Mouse (Mus musculus) forebrain, embryonic 16.5 days (tissue): ENCODE measurements at regions not wholly inside any gene's neighbourhood (a gene's known extent, or its start where the extent isn't known, plus 50 kb on each side); places are given as distances from the start of the nearest gene placed in this dataset.
A peak's percentile ranks its signal among the peaks of the same experiment; 100 is the strongest.

Experiments used
- ATAC-seq: fragments of 200-750 bp; cut with Nextera tagmentation; 2 replicates; pipeline ENCODE4 v1.8.0; 2017; ENCODE audit warnings: mild to moderate bottlenecking, moderate library complexity
- H3K27ac ChIP-seq: fragments of 300-500 bp; sonication (generic); 2 replicates; pipeline ENCODE4 v1.5.1; 2014; ENCODE audit warnings: low read length, control low read depth
- H3K27me3 ChIP-seq: fragments of 300-500 bp; sonication (generic); replicated peaks from 2 replicates; pipeline ENCODE4 v1.6.1; 2014; ENCODE audit warnings: low read length; ENCODE audit not compliant: control insufficient read depth, insufficient read depth
- H3K36me3 ChIP-seq: fragments of 300-500 bp; sonication (generic); 2 replicates; pipeline ENCODE4 v1.6.1; 2014; ENCODE audit not compliant: control insufficient read depth, insufficient read depth
- H3K4me1 ChIP-seq: fragments of 300-500 bp; sonication (generic); replicated peaks from 2 replicates; pipeline ENCODE4 v1.6.1; 2014; ENCODE audit warnings: low read length; ENCODE audit not compliant: control insufficient read depth, insufficient read depth
- H3K4me2 ChIP-seq: fragments of 300-500 bp; sonication (generic); 2 replicates; pipeline ENCODE4 v1.6.1; 2014; ENCODE audit warnings: mild to moderate bottlenecking, low read length, control low read depth
- H3K4me3 ChIP-seq: fragments of 300-500 bp; sonication (generic); replicated peaks from 2 replicates; pipeline ENCODE4 v1.5.1; 2014; ENCODE audit warnings: mild to moderate bottlenecking, low read length, control low read depth
- H3K9ac ChIP-seq: fragments of 300-500 bp; sonication (generic); replicated peaks from 2 replicates; pipeline ENCODE4 v1.6.1; 2014; ENCODE audit warnings: low read depth, low read length, control low read depth
- H3K9me3 ChIP-seq: fragments of 300-500 bp; sonication (generic); 2 replicates; pipeline ENCODE4 v1.6.1; 2016; ENCODE audit warnings: low read length; ENCODE audit not compliant: control insufficient read depth
- WGBS: fragments of 180-500 bp; shearing (Covaris S2); extraction: QIAGEN DNeasy Blood & Tissue Kit; methylation state at CpG from one replicate; pipeline ENCODE4 v1.1.7; 2014; 5-methylcytosine and 5-hydroxymethylcytosine counted together

DNA sequence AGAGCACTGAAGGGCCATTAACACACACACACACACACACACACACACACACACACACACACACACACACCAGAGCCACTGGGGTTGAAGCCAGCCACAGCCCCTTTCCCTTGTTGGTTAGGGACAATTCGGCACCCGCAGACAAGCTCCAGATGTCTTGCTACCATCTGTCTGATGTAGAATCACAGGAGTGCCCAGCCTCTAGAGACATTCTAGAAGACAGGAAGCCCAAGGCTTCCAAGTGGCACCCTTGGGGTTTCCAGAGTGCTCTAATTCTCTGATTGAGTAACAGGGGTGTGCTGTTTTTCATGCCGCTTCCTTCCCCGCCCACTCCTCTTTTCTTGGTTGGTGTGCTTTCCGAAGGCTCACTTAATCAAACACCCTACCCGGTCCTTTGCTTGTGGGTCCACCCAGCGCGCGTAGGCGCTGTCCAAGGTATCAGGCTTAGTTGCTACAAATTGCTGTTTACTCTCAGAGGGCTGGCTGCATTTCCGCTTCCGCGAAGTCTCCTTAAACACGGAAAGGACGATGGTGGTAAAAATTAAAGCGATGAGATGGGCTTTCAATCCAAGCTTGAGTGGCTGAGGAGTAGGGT, 59.5 kb upstream of the Zbtb18 start:
- 19% methylated on average over 16 of the region's 16 CpGs for WGBS
- H3K4me2 ChIP-seq: no peak overlapping the region
- H3K9ac ChIP-seq: no peak overlapping the region
- ATAC-seq: no peak
- no peak overlapping the region for H3K4me3 ChIP-seq
- peaks cover 2% of the 10 kb centered on the region; the same call in 1 of the 2 replicates for H3K4me1 ChIP-seq
- H3K9me3 ChIP-seq: no peaks in the 10 kb centered on the region
- no peaks in the 10 kb centered on the region for H3K36me3 ChIP-seq
- H3K27me3 ChIP-seq: no peaks in the 10 kb centered on the region
- no peak overlapping the region for H3K27ac ChIP-seq

DNA sequence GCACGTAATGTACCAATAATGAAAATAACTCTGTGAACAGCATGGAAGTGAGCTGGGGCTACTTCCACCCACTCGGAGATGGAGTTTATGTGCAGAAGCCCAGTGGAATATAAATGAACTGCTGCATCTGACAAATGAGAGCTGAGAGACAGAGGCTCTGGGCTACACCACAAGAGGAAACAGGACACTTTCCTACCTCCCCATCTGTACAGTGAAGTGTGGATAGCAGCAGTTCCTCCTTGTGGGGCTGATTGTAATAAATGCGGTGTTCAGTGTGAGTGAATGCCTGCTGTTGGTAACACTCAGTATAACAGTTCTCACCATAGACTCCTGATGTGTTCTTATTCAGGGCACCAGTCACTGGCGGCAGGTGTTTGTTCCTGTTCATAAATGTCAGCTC, 60.0 kb upstream of the Zbtb18 start:
- H3K9ac ChIP-seq: no peak overlapping the region
- no peak overlapping the region for H3K27ac ChIP-seq
- H3K36me3 ChIP-seq: no peaks in the 10 kb centered on the region
- 71% methylated on average over 4 of the region's 4 CpGs for WGBS
- no peaks in the 10 kb centered on the region for H3K27me3 ChIP-seq
- no peaks in the 10 kb centered on the region for H3K9me3 ChIP-seq
- H3K4me1 ChIP-seq: peaks cover 2% of the 10 kb centered on the region; the same call in 1 of the 2 replicates
- no peak overlapping the region for H3K4me3 ChIP-seq
- peak; percentile 50; the same call in 1 of the 2 replicates for ATAC-seq
- H3K4me2 ChIP-seq: no peak overlapping the region

DNA sequence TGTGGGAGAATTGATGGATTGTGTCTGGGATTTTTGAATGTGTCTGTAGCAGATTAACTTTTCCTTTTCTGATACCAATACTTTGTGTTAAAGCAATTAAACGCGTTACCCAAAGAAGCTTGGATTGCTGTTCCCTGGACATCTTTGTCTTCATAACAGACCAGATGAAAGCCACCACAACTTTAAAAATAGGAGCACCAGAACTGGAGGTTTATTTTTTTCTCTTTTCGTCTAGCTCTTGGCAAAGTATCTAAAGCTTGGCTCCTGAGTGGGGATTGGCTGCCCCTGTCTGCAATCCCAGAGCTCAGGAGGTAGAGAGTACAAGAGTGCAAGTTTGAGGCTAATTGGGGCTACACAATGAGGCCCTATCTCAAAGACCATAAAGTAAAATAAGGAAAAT, 64.0 kb upstream of the Zbtb18 start:
- H3K9me3 ChIP-seq: no peaks in the 10 kb centered on the region
- H3K36me3 ChIP-seq: no peaks in the 10 kb centered on the region
- H3K4me3 ChIP-seq: no peak overlapping the region
- H3K4me2 ChIP-seq: no peak overlapping the region
- H3K27me3 ChIP-seq: no peaks in the 10 kb centered on the region
- H3K4me1 ChIP-seq: peaks cover 17% of the 10 kb centered on the region
- WGBS: 34% methylated on average over 3 of the region's 3 CpGs
- no peak overlapping the region for H3K27ac ChIP-seq
- H3K9ac ChIP-seq: no peak overlapping the region
- no peak for ATAC-seq

DNA sequence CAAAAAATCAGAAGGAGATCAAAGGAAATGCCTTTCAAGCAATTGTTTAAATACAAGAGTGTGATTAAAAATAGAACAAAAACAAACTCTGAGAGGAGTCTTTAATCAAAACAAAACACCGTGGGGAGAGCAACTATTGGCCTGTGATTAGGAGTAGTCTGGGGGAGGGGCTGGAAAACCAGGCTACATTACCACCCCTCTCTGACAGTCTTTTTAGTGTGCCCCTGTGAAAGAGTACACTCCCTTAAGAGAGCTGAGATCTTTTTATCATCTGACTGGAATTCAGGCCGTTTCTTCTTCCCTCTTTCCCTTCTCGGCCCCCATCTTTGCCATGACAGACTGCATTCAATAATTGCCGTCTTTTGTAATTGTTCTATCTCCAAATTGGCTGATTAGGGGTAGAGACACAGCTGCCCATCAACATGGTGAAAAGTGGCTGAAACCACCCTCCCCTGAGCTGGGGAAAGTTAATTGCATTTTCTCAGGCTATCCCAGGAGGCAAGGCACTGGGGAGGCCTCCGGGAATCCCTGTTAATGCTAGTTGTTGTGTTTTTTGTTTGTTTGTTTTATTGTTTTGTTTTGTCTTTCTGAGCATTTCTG, 68.8 kb upstream of the Zbtb18 start:
- Histone ChIP-seq H3K36me3 (no peaks in the 10 kb centered on the region), H3K4me3 (no peak overlapping the region), H3K4me1 (peaks cover 20% of the 10 kb centered on the region), H3K4me2 (no peak overlapping the region), H3K27ac (no peak overlapping the region), H3K9me3 (no peaks in the 10 kb centered on the region), H3K9ac (no peak overlapping the region), H3K27me3 (no peaks in the 10 kb centered on the region)
- ATAC-seq: peak; percentile 84
- 1% methylated on average over 5 of the region's 5 CpGs for WGBS

DNA sequence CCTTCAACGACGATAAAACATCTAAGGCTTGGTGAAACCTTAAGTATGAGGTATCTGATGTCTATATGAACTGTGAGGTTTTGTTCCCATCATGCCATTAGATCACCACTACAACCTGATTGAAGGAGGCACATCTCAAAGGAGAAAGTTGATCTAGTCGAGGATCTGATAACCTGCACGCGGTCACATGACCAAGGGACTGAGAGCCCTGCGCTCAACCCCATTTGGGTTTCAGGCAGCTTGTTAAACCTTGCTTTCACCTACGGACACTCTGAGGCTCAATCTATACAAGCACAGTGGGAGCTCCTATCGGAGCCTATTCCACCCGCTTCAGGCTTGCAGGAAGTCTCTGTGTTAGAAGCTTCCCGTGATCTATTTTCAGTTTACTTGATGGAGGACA, 70.1 kb upstream of the Zbtb18 start:
- Histone ChIP-seq H3K27me3 (no peaks in the 10 kb centered on the region), H3K4me3 (no peak overlapping the region), H3K9me3 (no peaks in the 10 kb centered on the region), H3K9ac (no peak overlapping the region), H3K4me2 (no peak overlapping the region), H3K27ac (no peak overlapping the region), H3K36me3 (no peaks in the 10 kb centered on the region), H3K4me1 (peaks cover 18% of the 10 kb centered on the region)
- WGBS: 60% methylated on average over 10 of the region's 10 CpGs
- no peak for ATAC-seq

DNA sequence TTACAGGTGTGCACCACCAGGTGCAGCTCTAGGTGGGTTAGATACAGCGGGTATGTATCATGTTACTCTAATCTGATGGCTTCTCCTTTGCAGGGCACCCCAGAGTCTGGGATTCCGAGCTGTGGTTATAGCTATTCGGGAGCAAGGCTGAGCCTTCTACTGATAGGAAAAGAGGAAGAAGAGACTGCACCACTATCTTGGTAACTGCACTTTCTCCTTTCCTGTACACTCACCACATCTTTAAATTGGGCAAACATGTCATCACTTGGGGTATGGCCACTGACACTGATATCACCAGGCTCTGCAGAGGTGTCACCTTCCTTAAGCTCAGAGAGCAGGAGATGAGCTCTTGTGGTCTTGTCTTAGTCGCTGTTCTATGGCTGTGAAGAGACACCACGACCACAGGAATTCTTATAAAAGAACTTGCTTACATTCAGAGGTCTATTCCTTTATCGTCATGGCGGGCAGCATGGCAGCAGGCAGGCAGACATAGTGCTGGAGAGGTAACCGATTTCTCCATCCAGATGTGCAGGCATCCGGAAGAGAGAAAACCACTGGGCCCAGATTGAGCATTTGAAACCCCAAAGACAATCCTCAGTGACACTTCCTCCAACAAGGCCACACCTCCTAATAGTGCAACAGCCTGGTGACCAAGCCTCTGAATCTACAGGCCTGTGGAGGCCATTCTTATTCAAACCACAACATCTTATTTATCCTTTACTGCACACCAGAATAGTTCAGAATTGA, 74.1 kb upstream of the Zbtb18 start:
- Histone ChIP-seq H3K27ac (no peak overlapping the region), H3K9me3 (no peaks in the 10 kb centered on the region), H3K4me2 (no peak overlapping the region), H3K9ac (no peak overlapping the region), H3K36me3 (no peaks in the 10 kb centered on the region), H3K4me1 (peaks cover 11% of the 10 kb centered on the region), H3K27me3 (no peaks in the 10 kb centered on the region), H3K4me3 (no peak overlapping the region)
- ATAC-seq: no peak
- 93% methylated on average over 9 of the region's 9 CpGs for WGBS

DNA sequence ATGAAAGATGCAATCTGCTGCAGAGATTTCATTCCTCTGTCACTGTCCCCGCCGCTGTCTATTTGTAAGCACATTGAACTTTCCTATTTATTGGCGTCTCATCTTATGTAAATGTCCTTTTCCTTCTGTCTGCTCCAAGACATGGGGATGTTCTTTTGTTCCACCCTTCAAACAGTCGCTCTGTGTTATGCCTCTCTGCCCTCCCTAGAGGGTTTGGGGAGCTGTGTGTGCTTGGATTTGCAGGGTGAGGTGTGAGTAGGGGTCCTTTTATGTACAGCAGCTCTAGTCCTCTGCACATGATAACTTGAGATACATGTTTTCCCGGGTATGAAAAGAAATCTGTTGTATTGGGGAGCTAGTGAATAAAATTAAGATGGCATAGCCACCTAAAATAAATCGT, 75.2 kb upstream of the Zbtb18 start:
- H3K27ac ChIP-seq: no peak overlapping the region
- ATAC-seq: 0 out of 2 replicates have a peak, but pooled peaks have one; percentile 43

DNA sequence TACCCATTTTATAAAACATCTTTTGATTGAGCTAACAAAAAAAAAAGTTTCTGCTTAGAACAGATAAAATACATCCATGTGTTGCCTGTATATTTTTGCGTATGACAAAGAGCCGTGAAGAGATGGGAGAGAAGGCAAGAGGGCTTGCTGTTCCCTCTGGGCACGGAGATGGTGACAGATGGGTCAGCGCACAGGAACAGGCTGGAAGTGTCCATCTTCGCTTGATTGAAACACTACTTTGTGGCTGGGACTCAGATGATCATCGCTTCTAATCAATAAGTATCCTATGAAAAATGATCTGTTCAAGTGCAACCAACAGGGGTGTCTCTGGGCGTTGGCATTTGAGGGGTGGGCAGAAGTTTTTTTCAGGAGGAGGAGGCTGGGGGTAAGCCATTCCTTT, 75.7 kb upstream of the Zbtb18 start:
- Histone ChIP-seq H3K9ac (no peak overlapping the region), H3K27ac (no peak overlapping the region), H3K27me3 (no peaks in the 10 kb centered on the region), H3K4me3 (no peak overlapping the region), H3K4me1 (peaks cover 8% of the 10 kb centered on the region), H3K36me3 (no peaks in the 10 kb centered on the region), H3K4me2 (no peak overlapping the region), H3K9me3 (no peaks in the 10 kb centered on the region)
- WGBS: 59% methylated on average over 7 of the region's 7 CpGs
- ATAC-seq: no peak

More for the DNA sequence above, 75.2 kb upstream of the Zbtb18 start:
- H3K4me1 ChIP-seq: peaks cover 8% of the 10 kb centered on the region
- H3K4me2 ChIP-seq: no peak overlapping the region
- 37% methylated on average over 6 of the region's 6 CpGs for WGBS
- no peaks in the 10 kb centered on the region for H3K27me3 ChIP-seq
- H3K36me3 ChIP-seq: no peaks in the 10 kb centered on the region
- no peak overlapping the region for H3K9ac ChIP-seq
- H3K9me3 ChIP-seq: no peaks in the 10 kb centered on the region
- H3K4me3 ChIP-seq: no peak overlapping the region

DNA sequence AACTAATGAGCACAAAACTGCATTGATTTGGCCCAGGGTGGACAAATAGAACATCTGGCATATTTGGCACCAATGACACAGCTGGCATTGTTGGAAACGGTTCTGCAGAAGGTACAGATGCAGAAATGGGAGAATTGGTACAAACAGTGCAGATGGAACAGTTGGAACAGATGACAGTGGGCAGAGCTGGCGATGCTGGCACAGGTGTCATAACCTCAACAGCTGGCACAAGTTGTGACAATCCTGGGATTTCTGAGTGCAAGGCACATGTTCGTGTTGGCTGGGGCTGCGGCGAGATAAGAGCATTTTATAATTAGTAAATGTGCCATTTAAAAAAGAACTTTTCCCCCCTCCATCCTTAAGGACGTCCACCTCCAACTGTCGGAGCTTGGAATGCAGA, 77.8 kb upstream of the Zbtb18 start:
- H3K9me3 ChIP-seq: no peaks in the 10 kb centered on the region
- H3K4me1 ChIP-seq: peaks cover 8% of the 10 kb centered on the region
- ATAC-seq: no peak
- no peak overlapping the region for H3K9ac ChIP-seq
- H3K4me3 ChIP-seq: no peak overlapping the region
- no peaks in the 10 kb centered on the region for H3K27me3 ChIP-seq
- H3K36me3 ChIP-seq: no peaks in the 10 kb centered on the region
- WGBS: 59% methylated on average over 7 of the region's 7 CpGs
- no peak overlapping the region for H3K27ac ChIP-seq
- H3K4me2 ChIP-seq: no peak overlapping the region
